Mouse (Mus musculus) embryonic fibroblast, embryonic 13.5 days (primary cell): ENCODE measurements around the gene Atp6v0d1.

Source experiments
- CTCF ChIP-seq: IDR thresholded peaks from 2 replicates; pipeline ENCODE4 v1.5.1; 2011; ENCODE audit warnings: mild to moderate bottlenecking, control low read depth, low read length, moderate library complexity, borderline replicate concordance; ENCODE audit not compliant: insufficient read depth
- POLR2A ChIP-seq: IDR thresholded peaks from 2 replicates; pipeline ENCODE4 v1.6.1; 2011; ENCODE audit warnings: low read depth, mild to moderate bottlenecking, control low read depth, low read length, moderate library complexity

DNA sequence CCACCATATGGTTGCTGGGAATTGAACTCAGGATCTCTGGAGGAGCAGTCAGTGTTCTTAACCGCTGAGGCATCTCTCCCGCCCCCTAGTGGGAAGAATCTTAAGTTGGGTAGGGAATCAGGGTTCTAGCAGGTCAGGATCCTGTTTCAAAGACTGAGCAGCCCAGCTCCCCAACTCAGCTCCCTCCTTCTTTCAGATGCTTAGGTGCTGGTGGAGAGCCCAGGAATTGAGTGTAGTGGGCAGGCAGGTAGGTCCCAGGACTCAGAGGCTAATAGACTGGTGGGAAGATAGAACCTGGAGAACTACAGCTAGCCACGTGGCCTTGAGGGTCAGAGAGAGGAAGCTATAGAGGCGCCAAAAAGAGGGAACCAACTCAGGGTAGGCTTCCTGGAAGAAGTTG, 41.8 kb upstream of the Atp6v0d1 start:
- TF ChIP-seq CTCF (no peak), POLR2A (no peak)
